Mouse (Mus musculus): Measurements from ENCODE around the gene Spert.

The Spert gene

DNA sequence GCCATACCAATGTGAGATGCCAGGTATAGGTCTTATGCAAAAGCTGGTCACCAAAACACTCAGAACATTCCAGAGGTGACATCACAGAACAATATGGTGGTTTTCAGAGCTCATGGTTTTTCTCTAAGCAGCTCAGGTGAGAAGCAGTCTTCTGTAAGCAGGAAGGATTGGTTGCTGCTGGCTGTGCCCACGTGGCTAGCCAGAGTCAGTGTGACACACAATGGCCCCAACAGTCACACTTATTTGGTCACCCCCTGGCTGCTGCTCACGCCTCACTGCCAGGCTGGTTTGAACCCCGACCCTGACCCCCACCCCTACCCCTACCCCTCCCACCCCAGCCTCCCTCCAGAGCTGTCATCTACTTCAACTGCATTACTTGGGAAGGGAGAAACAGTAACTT is at the start of gene Spert:
Gene Spert (minus strand): TSS at position 139 of the 400 bp plus-strand sequence.
- DNase-seq (ENCODE audit: low read depth, low spot score) = no peak

DNA sequence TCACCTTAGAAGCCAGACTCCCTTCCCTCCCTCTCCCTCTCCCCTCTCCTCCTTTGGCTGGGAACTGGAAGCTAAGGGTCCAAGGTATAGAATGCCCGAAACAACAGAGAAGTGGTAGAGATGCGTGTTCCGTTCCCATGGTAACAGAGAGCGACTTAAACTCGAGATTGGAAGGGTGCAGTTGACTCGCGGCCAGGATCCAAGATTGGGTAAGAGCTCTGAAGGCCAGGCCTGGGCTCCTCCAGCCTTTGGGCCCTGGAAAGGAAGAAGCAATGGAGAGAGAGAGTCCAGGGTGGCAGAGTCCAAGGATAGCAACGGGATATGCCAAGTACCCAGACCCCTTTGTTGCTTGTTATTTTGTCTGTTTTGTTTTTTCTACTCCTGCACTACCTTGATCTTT is 49.2 kb upstream of the Spert start, which contains the start of gene Erich6b:
Gene Erich6b (plus strand): TSS at position 180 of the 400 bp plus-strand sequence.
- H3K36me3 ChIP-seq (ENCODE audit: control insufficient read depth, insufficient read depth, low read length, poor library complexity, severe bottlenecking) = no peaks in the 10 kb centered on the region
- H3K27me3 ChIP-seq (ENCODE audit: control insufficient read depth, insufficient read depth, low read length, poor library complexity, severe bottlenecking) = no peaks in the 10 kb centered on the region

More for the DNA sequence above, at the start of gene Spert:
- no peaks in the 10 kb centered on the region for H3K27me3 ChIP-seq (ENCODE audit: control insufficient read depth, insufficient read depth, low read length, poor library complexity, severe bottlenecking)
- no peaks in the 10 kb centered on the region for H3K36me3 ChIP-seq (ENCODE audit: control insufficient read depth, insufficient read depth, low read length, poor library complexity, severe bottlenecking)

DNA sequence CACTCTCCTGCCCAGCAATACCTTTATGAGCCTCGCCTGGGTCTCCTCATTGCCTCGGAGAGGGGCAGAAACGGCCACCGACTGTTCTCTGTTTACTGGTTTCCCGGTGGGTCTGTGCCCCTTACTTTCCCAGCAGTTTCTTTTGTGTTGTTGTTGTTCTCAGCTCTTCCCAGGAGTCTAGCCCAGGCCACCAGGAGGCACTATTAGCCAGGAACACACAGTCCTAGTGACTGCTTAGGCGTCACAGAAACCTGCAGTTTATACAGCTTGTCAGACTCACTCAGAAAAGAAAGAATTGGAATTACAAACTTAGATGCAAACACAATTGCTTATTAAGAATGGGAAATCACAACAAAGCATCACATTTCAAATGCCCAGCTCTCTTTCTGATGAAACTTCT is 48.5 kb upstream of the Spert start:
- Histone ChIP-seq H3K27me3 (ENCODE audit: control insufficient read depth, insufficient read depth, low read length, poor library complexity, severe bottlenecking) (no peaks in the 10 kb centered on the region), H3K36me3 (ENCODE audit: control insufficient read depth, insufficient read depth, low read length, poor library complexity, severe bottlenecking) (no peaks in the 10 kb centered on the region)
- DNase-seq (ENCODE audit: low read depth, low spot score) = no peak

More for the DNA sequence above, 49.2 kb upstream of the Spert start, which contains the start of gene Erich6b:
- no peak for DNase-seq (ENCODE audit: low read depth, low spot score)

DNA sequence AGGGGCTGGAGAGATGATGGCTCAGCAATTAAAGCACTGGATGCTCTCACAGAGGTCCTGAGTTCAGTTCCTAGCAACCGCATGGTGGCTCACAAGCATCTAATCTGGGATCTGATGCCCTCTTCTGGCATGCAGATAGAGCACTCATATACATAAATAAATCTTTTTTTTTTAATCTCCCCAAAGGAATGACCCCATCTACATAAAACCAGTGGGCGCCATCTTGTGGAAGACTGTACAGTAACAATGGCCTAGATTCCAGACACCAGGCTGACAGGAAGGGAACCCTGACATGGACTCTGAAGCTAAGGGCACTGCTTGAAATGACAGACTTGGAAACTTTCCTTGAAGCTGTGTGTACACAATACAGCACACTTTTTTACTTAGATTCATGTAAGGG is 47.9 kb upstream of the Spert start:
- H3K36me3 ChIP-seq (ENCODE audit: control insufficient read depth, insufficient read depth, low read length, poor library complexity, severe bottlenecking) = no peaks in the 10 kb centered on the region
- H3K27me3 ChIP-seq (ENCODE audit: control insufficient read depth, insufficient read depth, low read length, poor library complexity, severe bottlenecking) = no peaks in the 10 kb centered on the region
- peak; percentile 13 for DNase-seq (ENCODE audit: low read depth, low spot score)

DNA sequence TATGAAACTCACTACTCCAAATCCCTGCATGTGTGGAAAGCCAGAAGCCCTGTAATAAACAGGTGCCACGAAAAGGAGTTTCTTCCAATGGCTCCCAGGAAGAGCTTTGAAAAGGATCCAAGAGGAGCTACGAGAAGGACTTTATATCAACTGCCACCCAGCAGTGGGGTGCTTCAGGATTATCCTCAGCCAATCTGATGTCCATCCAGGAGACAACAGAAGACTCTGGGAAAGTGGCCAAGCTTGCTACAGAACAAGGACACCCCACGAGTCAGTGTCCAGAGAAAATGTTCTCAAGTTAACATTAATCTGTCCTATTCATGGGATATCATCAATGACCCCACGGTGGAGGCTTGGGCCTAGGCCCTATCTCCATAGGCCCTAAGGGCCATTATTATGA is 44.7 kb upstream of the Spert start:
- no peak for DNase-seq (ENCODE audit: low read depth, low spot score)
- no peaks in the 10 kb centered on the region for H3K27me3 ChIP-seq (ENCODE audit: control insufficient read depth, insufficient read depth, low read length, poor library complexity, severe bottlenecking)
- no peaks in the 10 kb centered on the region for H3K36me3 ChIP-seq (ENCODE audit: control insufficient read depth, insufficient read depth, low read length, poor library complexity, severe bottlenecking)

DNA sequence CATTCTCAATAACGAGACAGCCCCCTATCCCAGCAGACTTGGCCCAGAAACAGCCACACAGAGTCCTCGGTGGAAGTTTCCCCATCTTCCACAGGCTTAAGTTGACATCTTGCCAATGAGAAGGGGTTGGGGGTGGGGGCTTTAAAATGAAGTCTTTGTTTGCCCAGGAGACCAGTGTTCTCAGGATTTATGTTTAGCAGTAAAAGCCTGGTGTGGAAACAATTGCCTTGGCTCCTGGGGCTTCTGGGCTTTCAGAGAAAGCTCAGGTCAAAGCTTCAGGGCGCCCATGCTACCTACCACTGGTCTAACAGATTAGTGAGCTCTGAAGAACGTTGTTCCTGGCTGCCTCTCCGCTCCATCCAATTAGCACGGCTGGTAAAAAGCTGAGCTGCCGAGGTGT is 43.2 kb upstream of the Spert start:
- DNase-seq (ENCODE audit: low read depth, low spot score) = no peak
- Histone ChIP-seq H3K27me3 (ENCODE audit: control insufficient read depth, insufficient read depth, low read length, poor library complexity, severe bottlenecking) (no peaks in the 10 kb centered on the region), H3K36me3 (ENCODE audit: control insufficient read depth, insufficient read depth, low read length, poor library complexity, severe bottlenecking) (no peaks in the 10 kb centered on the region)

DNA sequence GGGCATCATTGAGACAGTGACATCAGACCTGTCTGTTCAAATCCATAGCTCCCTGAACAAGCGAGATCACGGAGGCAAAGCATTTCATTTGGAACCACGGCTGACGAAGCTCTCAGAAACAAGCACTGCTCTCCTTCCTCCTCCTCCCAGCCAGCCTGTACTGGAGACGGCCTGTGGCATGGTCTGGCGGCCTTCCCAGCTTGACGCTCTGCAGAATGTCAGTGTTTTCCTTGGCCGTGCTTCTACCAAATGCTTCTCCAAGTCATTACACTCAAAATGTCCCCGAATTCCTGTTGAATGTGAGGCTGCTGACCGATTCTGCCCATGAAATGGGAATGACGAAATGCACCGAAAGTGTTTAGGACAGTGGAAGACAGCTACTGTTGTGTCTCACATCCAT is 42.4 kb upstream of the Spert start:
- DNase-seq (ENCODE audit: low read depth, low spot score) = no peak
- H3K36me3 ChIP-seq (ENCODE audit: control insufficient read depth, insufficient read depth, low read length, poor library complexity, severe bottlenecking) = no peaks in the 10 kb centered on the region
- no peaks in the 10 kb centered on the region for H3K27me3 ChIP-seq (ENCODE audit: control insufficient read depth, insufficient read depth, low read length, poor library complexity, severe bottlenecking)

DNA sequence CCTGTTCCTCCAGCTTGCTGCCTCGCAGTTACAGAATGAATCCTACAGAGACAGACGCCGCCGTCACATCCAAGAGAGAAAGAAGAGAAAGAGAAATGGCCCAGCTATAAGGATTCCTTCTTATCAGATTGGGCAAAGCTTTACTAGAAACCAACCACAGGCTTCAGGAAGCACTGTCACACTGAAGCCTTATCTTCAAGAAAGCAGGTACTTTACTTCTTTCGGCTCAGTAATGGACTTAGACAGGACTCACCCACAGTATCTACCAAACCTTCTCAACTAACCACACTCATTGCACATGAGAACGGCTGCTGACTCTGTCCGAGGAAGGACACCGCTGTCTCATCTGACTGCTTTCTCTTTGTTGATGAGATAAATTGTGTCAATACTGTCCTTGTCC is 36.0 kb upstream of the Spert start:
- no peak for DNase-seq (ENCODE audit: low read depth, low spot score)
- H3K27me3 ChIP-seq (ENCODE audit: control insufficient read depth, insufficient read depth, low read length, poor library complexity, severe bottlenecking) = no peaks in the 10 kb centered on the region
- H3K36me3 ChIP-seq (ENCODE audit: control insufficient read depth, insufficient read depth, low read length, poor library complexity, severe bottlenecking) = no peaks in the 10 kb centered on the region

DNA sequence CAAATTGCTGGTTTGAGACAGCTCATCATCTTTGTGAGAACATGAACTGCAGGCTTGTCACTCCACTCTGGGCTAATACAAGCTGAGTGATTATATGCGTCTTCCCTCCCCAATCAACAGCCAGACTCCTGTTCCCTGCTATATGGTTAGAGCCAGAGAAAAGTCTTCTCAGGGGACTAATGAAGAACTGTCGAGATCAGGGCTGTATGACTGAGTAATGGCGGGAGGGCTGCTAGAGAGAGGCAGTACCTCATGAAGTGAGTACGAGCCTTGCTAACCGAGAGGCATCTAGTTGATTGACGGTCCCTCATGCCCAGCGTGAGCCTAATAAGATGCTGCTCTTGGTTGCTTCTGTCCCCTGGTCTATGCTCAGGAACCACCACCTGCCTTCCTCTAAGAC is 30.1 kb upstream of the Spert start:
- H3K36me3 ChIP-seq (ENCODE audit: control insufficient read depth, insufficient read depth, low read length, poor library complexity, severe bottlenecking) = no peaks in the 10 kb centered on the region
- no peak for DNase-seq (ENCODE audit: low read depth, low spot score)
- no peaks in the 10 kb centered on the region for H3K27me3 ChIP-seq (ENCODE audit: control insufficient read depth, insufficient read depth, low read length, poor library complexity, severe bottlenecking)

DNA sequence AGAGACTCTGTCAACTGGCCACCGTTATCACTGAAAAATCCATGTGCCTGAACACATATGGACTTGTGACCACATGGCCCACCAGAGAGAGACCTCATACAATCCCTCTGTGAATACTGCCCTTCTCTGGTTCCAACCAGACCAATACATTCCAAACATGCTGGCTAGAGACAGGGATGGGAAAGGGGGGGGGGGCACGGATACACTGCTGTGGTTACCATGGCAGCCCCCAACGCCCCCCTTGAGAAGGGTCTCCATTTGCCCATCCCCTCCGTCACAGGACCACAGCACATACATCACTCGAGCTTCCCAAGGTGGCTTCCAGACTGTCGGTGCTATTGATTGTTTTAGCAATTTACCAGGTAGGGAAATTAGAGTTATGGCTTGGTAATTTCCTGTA is 23.5 kb upstream of the Spert start:
- DNase-seq (ENCODE audit: low read depth, low spot score) = no peak
- Histone ChIP-seq H3K27me3 (ENCODE audit: control insufficient read depth, insufficient read depth, low read length, poor library complexity, severe bottlenecking) (no peaks in the 10 kb centered on the region), H3K36me3 (ENCODE audit: control insufficient read depth, insufficient read depth, low read length, poor library complexity, severe bottlenecking) (no peaks in the 10 kb centered on the region)

DNA sequence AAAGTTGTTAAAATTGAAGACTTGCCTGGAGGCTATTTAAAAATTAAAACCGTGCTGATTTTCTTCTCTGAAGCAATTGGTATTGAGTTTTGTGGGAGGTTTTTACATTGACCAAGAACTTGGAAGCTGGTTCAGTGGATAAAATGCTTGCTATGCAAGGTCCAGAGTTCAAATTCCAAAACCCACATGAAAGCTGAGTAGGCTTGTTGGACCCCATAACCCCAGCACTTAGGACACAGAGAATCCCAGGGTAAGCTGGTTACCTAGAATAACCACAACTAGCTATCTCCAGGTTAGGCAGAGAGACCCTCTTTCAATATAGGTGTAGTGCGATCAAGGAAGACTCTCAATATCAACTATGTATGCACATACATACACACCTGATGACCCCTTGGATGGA is 16.3 kb upstream of the Spert start:
- no peaks in the 10 kb centered on the region for H3K36me3 ChIP-seq (ENCODE audit: control insufficient read depth, insufficient read depth, low read length, poor library complexity, severe bottlenecking)
- no peaks in the 10 kb centered on the region for H3K27me3 ChIP-seq (ENCODE audit: control insufficient read depth, insufficient read depth, low read length, poor library complexity, severe bottlenecking)
- DNase-seq (ENCODE audit: low read depth, low spot score) = no peak

DNA sequence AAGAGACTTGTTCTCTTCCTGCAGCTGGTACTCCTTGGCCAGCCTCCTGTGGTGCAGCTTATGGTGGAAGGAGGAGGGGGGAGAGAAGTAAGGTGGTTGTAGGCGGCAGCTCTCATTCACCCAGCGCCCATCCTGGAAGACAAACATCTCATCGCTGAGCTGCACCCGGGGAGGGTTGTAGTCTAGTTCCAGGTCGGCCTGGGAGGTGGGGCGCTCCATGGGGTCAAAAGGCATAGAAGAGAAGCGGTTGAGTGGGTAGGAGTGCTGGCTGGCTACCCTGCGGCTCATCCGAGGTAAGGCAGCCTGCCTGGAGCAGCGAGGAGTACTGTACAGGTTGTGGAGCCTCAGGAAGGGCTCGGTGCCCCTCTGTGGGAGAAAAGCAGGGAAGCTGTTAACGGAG is 9.0 kb downstream of the Spert start:
- Histone ChIP-seq H3K36me3 (ENCODE audit: control insufficient read depth, insufficient read depth, low read length, poor library complexity, severe bottlenecking) (no peaks in the 10 kb centered on the region), H3K27me3 (ENCODE audit: control insufficient read depth, insufficient read depth, low read length, poor library complexity, severe bottlenecking) (no peaks in the 10 kb centered on the region)
- no peak for DNase-seq (ENCODE audit: low read depth, low spot score)

DNA sequence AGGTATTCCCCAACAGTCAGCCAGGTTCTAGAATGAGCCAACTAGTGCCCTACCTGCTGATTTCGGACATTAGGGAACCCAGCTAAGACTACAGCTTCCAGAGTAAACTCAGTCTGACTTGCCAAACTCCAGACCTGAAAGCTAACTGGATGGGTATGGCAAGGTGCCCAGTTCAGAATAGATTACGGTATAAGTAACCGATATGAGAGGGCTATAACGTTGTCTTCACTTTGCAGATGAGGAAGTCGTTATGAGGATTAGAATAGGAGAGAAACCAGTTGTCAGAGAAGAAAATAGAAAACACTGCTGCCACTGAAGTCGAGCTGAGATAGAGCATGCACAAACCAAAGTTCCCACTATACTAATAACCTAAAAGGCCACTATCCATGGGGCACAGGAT is 13.9 kb downstream of the Spert start:
- DNase-seq (ENCODE audit: low read depth, low spot score) = no peak
- no peaks in the 10 kb centered on the region for H3K36me3 ChIP-seq (ENCODE audit: control insufficient read depth, insufficient read depth, low read length, poor library complexity, severe bottlenecking)

DNA sequence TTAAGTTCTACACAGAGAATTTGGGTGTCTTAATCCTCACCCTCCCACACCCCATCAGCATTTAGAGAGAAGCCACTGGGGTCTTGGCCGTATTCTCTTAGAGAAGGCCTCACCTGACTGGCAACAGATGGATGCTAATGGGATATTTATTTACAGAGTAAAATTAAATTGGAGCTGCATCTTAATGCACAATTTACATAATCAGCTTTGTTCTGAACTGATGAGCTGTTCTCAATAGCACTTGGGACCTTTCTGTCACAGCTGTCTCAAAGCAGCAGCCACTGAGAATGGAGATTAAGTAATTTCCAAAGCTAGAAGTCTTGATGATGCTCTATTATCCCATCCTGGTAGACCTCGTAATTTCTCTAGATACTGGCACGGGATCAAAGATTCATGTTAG is 26.6 kb downstream of the Spert start:
- DNase-seq (ENCODE audit: low read depth, low spot score) = no peak
- Histone ChIP-seq H3K27me3 (ENCODE audit: control insufficient read depth, insufficient read depth, low read length, poor library complexity, severe bottlenecking) (no peaks in the 10 kb centered on the region), H3K36me3 (ENCODE audit: control insufficient read depth, insufficient read depth, low read length, poor library complexity, severe bottlenecking) (no peaks in the 10 kb centered on the region)

More for the DNA sequence above, 13.9 kb downstream of the Spert start:
- no peaks in the 10 kb centered on the region for H3K27me3 ChIP-seq (ENCODE audit: control insufficient read depth, insufficient read depth, low read length, poor library complexity, severe bottlenecking)

DNA sequence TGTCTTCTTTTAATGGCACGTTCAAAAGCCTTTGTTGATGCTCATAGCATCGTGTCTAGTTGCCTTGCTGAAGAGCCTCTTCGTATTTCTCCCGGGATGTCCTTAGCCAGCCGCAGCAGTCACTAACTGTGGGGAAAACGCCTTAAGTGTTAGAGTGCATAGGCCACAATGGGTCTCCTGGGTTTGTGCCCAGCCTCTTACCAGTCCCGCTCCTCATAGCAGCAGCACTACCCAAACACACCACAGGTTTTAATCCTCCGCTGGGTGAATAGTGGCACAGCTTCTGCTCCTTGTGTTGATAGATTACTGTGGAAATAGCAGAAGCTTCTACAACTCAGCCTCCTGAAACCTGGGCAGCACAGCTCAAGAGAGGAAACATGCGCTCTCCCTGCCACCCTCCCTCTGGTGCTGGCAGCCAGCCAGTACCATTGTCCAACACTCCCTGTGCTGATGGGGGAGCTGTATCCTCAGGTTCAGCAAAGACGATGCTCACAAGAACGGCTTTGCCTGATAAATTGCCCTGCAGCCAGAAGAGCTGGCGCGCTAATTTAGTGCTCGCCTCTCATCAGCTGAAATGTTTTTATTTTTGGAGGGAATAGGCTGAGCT is 27.3 kb downstream of the Spert start:
- Histone ChIP-seq H3K36me3 (ENCODE audit: control insufficient read depth, insufficient read depth, low read length, poor library complexity, severe bottlenecking) (no peaks in the 10 kb centered on the region), H3K27me3 (ENCODE audit: control insufficient read depth, insufficient read depth, low read length, poor library complexity, severe bottlenecking) (no peaks in the 10 kb centered on the region)
- DNase-seq (ENCODE audit: low read depth, low spot score) = no peak

Measured in splenic B cell, adult 2 months (primary cell).